Mouse (Mus musculus) neural tube, embryonic 15.5 days (tissue): ENCODE measurements at regions not wholly inside any gene's neighbourhood (a gene's known extent, or its start where the extent isn't known, plus 50 kb on each side); places are given as distances from the start of the nearest gene placed in this dataset.
A peak's percentile ranks its signal among the peaks of the same experiment; 100 is the strongest.

Experiments used
- ATAC-seq: fragments of 200-750 bp; cut with Nextera tagmentation; 2 replicates; pipeline ENCODE4 v1.8.0; 2017; ENCODE audit warnings: mild to moderate bottlenecking, moderate TSS enrichment, moderate library complexity; ENCODE audit not compliant: low FRiP score
- H3K27ac ChIP-seq: fragments of 300-500 bp; sonication (generic); replicated peaks from 2 replicates; pipeline ENCODE4 v1.5.1; 2015; ENCODE audit warnings: mild to moderate bottlenecking, inconsistent platforms
- H3K27me3 ChIP-seq: fragments of 300-500 bp; sonication (generic); replicated peaks from 2 replicates; pipeline ENCODE4 v1.6.1; 2015; ENCODE audit warnings: inconsistent platforms
- H3K36me3 ChIP-seq: fragments of 300-500 bp; sonication (generic); 2 replicates; pipeline ENCODE4 v1.6.1; 2015; ENCODE audit warnings: inconsistent platforms
- H3K4me1 ChIP-seq: fragments of 300-500 bp; sonication (generic); 2 replicates; pipeline ENCODE4 v1.6.1; 2015; ENCODE audit warnings: inconsistent platforms
- H3K4me2 ChIP-seq: fragments of 300-500 bp; sonication (generic); 2 replicates; pipeline ENCODE4 v1.6.1; 2015; ENCODE audit warnings: inconsistent platforms, mild to moderate bottlenecking, moderate library complexity
- H3K4me3 ChIP-seq: fragments of 300-500 bp; sonication (generic); replicated peaks from 2 replicates; pipeline ENCODE4 v1.5.1; 2015; ENCODE audit warnings: mild to moderate bottlenecking, inconsistent platforms
- H3K9ac ChIP-seq: fragments of 300-500 bp; sonication (generic); replicated peaks from 2 replicates; pipeline ENCODE4 v1.6.1; 2015; ENCODE audit warnings: mild to moderate bottlenecking, inconsistent platforms
- H3K9me3 ChIP-seq: fragments of 300-500 bp; sonication (generic); replicated peaks from 2 replicates; pipeline ENCODE4 v1.6.1; 2016; ENCODE audit warnings: inconsistent platforms
- WGBS: fragments of 180-500 bp; shearing (Covaris S2); methylation state at CpG from one replicate; pipeline ENCODE4 v1.1.7; 2015; ENCODE audit warnings: mixed read lengths; 5-methylcytosine and 5-hydroxymethylcytosine counted together

- Histone ChIP-seq H3K4me2 (no peak overlapping the region), H3K4me1 (no peaks in the 10 kb centered on the region), H3K4me3 (no peak overlapping the region), H3K27me3 (no peaks in the 10 kb centered on the region), H3K27ac (no peak overlapping the region), H3K9me3 (no peaks in the 10 kb centered on the region), H3K9ac (no peak overlapping the region), H3K36me3 (no peaks in the 10 kb centered on the region)
- no peak for ATAC-seq
- 79% methylated on average over 4 of the region's 4 CpGs for WGBS
Measured at GRCm38 (mm10) chr12:7820006-7820704, 157.3 kb upstream of the Apob start.

GRCm38 (mm10) chr12:7820718-7821117 lies 156.7 kb upstream of the Apob start:
- Histone ChIP-seq H3K4me2 (no peak overlapping the region), H3K4me3 (no peak overlapping the region), H3K36me3 (no peaks in the 10 kb centered on the region), H3K9ac (no peak overlapping the region), H3K27ac (no peak overlapping the region), H3K9me3 (no peaks in the 10 kb centered on the region; the same call in 1 of the 2 replicates), H3K4me1 (no peaks in the 10 kb centered on the region), H3K27me3 (no peaks in the 10 kb centered on the region)
- WGBS: 76% methylated on average over 2 of the region's 2 CpGs
- ATAC-seq: no peak

- Histone ChIP-seq H3K36me3 (no peaks in the 10 kb centered on the region), H3K4me3 (no peak overlapping the region), H3K4me1 (no peaks in the 10 kb centered on the region), H3K4me2 (no peak overlapping the region), H3K9ac (no peak overlapping the region), H3K9me3 (no peaks in the 10 kb centered on the region), H3K27me3 (no peaks in the 10 kb centered on the region), H3K27ac (no peak overlapping the region)
- WGBS: 37% methylated on average over 3 of the region's 3 CpGs
- no peak for ATAC-seq
Measured at GRCm38 (mm10) chr12:7835731-7836130, 141.7 kb upstream of the Apob start.

- no peaks in the 10 kb centered on the region for H3K27me3 ChIP-seq
- no peak overlapping the region for H3K9ac ChIP-seq
- 57% methylated on average over 2 of the region's 2 CpGs for WGBS
- H3K36me3 ChIP-seq: no peaks in the 10 kb centered on the region
- no peaks in the 10 kb centered on the region for H3K9me3 ChIP-seq
- no peak overlapping the region for H3K4me3 ChIP-seq
- H3K4me1 ChIP-seq: no peaks in the 10 kb centered on the region
- H3K27ac ChIP-seq: no peak overlapping the region
- H3K4me2 ChIP-seq: no peak overlapping the region
- ATAC-seq: no peak
Measured at GRCm38 (mm10) chr12:7853876-7854275, 123.6 kb upstream of the Apob start.

GRCm38 (mm10) chr12:7855683-7856082 lies 121.8 kb upstream of the Apob start:
- H3K9ac ChIP-seq: no peak overlapping the region
- no peaks in the 10 kb centered on the region for H3K9me3 ChIP-seq
- ATAC-seq: no peak
- H3K36me3 ChIP-seq: no peaks in the 10 kb centered on the region
- 97% methylated on average over 2 of the region's 2 CpGs for WGBS
- no peak overlapping the region for H3K4me3 ChIP-seq
- no peak overlapping the region for H3K4me2 ChIP-seq
- no peaks in the 10 kb centered on the region for H3K27me3 ChIP-seq
- no peaks in the 10 kb centered on the region for H3K4me1 ChIP-seq
- H3K27ac ChIP-seq: no peak overlapping the region

GRCm38 (mm10) chr12:7859533-7859932 lies 117.9 kb upstream of the Apob start:
- Histone ChIP-seq H3K9me3 (no peaks in the 10 kb centered on the region), H3K36me3 (no peaks in the 10 kb centered on the region), H3K9ac (no peak overlapping the region), H3K27ac (no peak overlapping the region), H3K27me3 (no peaks in the 10 kb centered on the region), H3K4me3 (no peak overlapping the region), H3K4me1 (no peaks in the 10 kb centered on the region), H3K4me2 (no peak overlapping the region)
- ATAC-seq: no peak
- WGBS: 87% methylated on average over 28 of the region's 28 CpGs

GRCm38 (mm10) chr12:7870004-7870403 lies 107.4 kb upstream of the Apob start:
- peak; percentile 57; the same call in 1 of the 2 replicates for ATAC-seq
- H3K4me2 ChIP-seq: no peak overlapping the region

GRCm38 (mm10) chr12:7870473-7870872 lies 107.0 kb upstream of the Apob start:
- WGBS: 83% methylated on average over 5 of the region's 5 CpGs
- Histone ChIP-seq H3K4me3 (no peak overlapping the region), H3K9me3 (no peaks in the 10 kb centered on the region), H3K4me1 (no peaks in the 10 kb centered on the region), H3K27me3 (no peaks in the 10 kb centered on the region), H3K4me2 (no peak overlapping the region), H3K27ac (no peak overlapping the region), H3K36me3 (no peaks in the 10 kb centered on the region), H3K9ac (no peak overlapping the region)
- no peak for ATAC-seq

More at GRCm38 (mm10) chr12:7870004-7870403, 107.4 kb upstream of the Apob start:
- H3K4me1 ChIP-seq: no peaks in the 10 kb centered on the region
- no peaks in the 10 kb centered on the region for H3K27me3 ChIP-seq
- 74% methylated on average over 3 of the region's 3 CpGs for WGBS
- no peak overlapping the region for H3K27ac ChIP-seq
- no peak overlapping the region for H3K9ac ChIP-seq
- no peaks in the 10 kb centered on the region for H3K9me3 ChIP-seq
- H3K36me3 ChIP-seq: no peaks in the 10 kb centered on the region
- no peak overlapping the region for H3K4me3 ChIP-seq

GRCm38 (mm10) chr12:7875454-7875853 lies 102.0 kb upstream of the Apob start:
- Histone ChIP-seq H3K27ac (no peak overlapping the region), H3K4me3 (no peak overlapping the region), H3K9ac (no peak overlapping the region), H3K4me1 (no peaks in the 10 kb centered on the region), H3K36me3 (no peaks in the 10 kb centered on the region), H3K27me3 (no peaks in the 10 kb centered on the region), H3K4me2 (no peak overlapping the region), H3K9me3 (no peaks in the 10 kb centered on the region)
- ATAC-seq: no peak
- 75% methylated on average over 2 of the region's 2 CpGs for WGBS

- Histone ChIP-seq H3K27me3 (no peaks in the 10 kb centered on the region), H3K36me3 (no peaks in the 10 kb centered on the region)
- no peak for ATAC-seq
Measured at GRCm38 (mm10) chr12:7876302-7877063, 101.0 kb upstream of the Apob start.

GRCm38 (mm10) chr12:7878761-7879160 lies 98.7 kb upstream of the Apob start:
- Histone ChIP-seq H3K4me3 (no peak overlapping the region), H3K9ac (no peak overlapping the region), H3K27ac (no peak overlapping the region), H3K27me3 (no peaks in the 10 kb centered on the region), H3K9me3 (no peaks in the 10 kb centered on the region), H3K4me2 (no peak overlapping the region), H3K36me3 (no peaks in the 10 kb centered on the region), H3K4me1 (no peaks in the 10 kb centered on the region)
- WGBS: 83% methylated on average over 5 of the region's 5 CpGs
- no peak for ATAC-seq

More at GRCm38 (mm10) chr12:7876302-7877063, 101.0 kb upstream of the Apob start:
- Histone ChIP-seq H3K27ac (no peak overlapping the region), H3K9ac (no peak overlapping the region), H3K4me1 (no peaks in the 10 kb centered on the region), H3K4me2 (no peak overlapping the region), H3K4me3 (no peak overlapping the region), H3K9me3 (no peaks in the 10 kb centered on the region)
- 90% methylated on average over 11 of the region's 11 CpGs for WGBS

- Histone ChIP-seq H3K9me3 (no peaks in the 10 kb centered on the region), H3K4me1 (no peaks in the 10 kb centered on the region), H3K27ac (no peak overlapping the region), H3K36me3 (no peaks in the 10 kb centered on the region), H3K4me3 (no peak overlapping the region), H3K4me2 (no peak overlapping the region), H3K27me3 (no peaks in the 10 kb centered on the region), H3K9ac (no peak overlapping the region)
- 45% methylated on average over 2 of the region's 2 CpGs for WGBS
- ATAC-seq: no peak
Measured at GRCm38 (mm10) chr12:7896156-7896555, 81.3 kb upstream of the Apob start.
